Mouse (Mus musculus) ovary, postnatal 14 days (tissue): ENCODE data around the gene Arhgef3.

ENCODE experiments used
- DNase-seq: peaks from one replicate; pipeline ENCODE4 v3.0.0; 2022; ENCODE audit warnings: low spot score

Gene Arhgef3

GRCm38 (mm10) chr14:27164639-27165038 lies 49.9 kb downstream of the Arhgef3 start:
- no peak for DNase-seq

GRCm38 (mm10) chr14:27166751-27167150 lies 52.1 kb downstream of the Arhgef3 start:
- no peak for DNase-seq

- no peak for DNase-seq
Observed at GRCm38 (mm10) chr14:27167177-27167576, 52.5 kb downstream of the Arhgef3 start.

- DNase-seq = no peak
Observed at GRCm38 (mm10) chr14:27168387-27168786, 53.7 kb downstream of the Arhgef3 start.

- DNase-seq = no peak
Observed at GRCm38 (mm10) chr14:27169287-27169686, 54.6 kb downstream of the Arhgef3 start.

- no peak for DNase-seq
Observed at GRCm38 (mm10) chr14:27170421-27170820, 55.7 kb downstream of the Arhgef3 start.

GRCm38 (mm10) chr14:27171175-27171830 lies 56.6 kb downstream of the Arhgef3 start:
- no peak for DNase-seq

GRCm38 (mm10) chr14:27173178-27173803 lies 58.6 kb downstream of the Arhgef3 start:
- DNase-seq = no peak

GRCm38 (mm10) chr14:27174188-27174786 lies 59.6 kb downstream of the Arhgef3 start:
- no peak for DNase-seq

- no peak for DNase-seq
Observed at GRCm38 (mm10) chr14:27174831-27175301, 60.2 kb downstream of the Arhgef3 start.

- DNase-seq = no peak
Observed at GRCm38 (mm10) chr14:27175343-27175742, 60.6 kb downstream of the Arhgef3 start.

GRCm38 (mm10) chr14:27177800-27178559 lies 63.3 kb downstream of the Arhgef3 start:
- no peak for DNase-seq

GRCm38 (mm10) chr14:27178560-27178920 lies 63.8 kb downstream of the Arhgef3 start:
- peak; percentile 75 for DNase-seq

- DNase-seq = no peak
Observed at GRCm38 (mm10) chr14:27179771-27180170, 65.1 kb downstream of the Arhgef3 start.

- no peak for DNase-seq
Observed at GRCm38 (mm10) chr14:27182059-27182458, 67.4 kb downstream of the Arhgef3 start.

GRCm38 (mm10) chr14:27182646-27183438 lies 68.1 kb downstream of the Arhgef3 start:
- no peak for DNase-seq

- DNase-seq = peak; percentile 78
Observed at GRCm38 (mm10) chr14:27183501-27184230, 69.0 kb downstream of the Arhgef3 start.

GRCm38 (mm10) chr14:27185902-27186301 lies 71.2 kb downstream of the Arhgef3 start:
- DNase-seq = no peak

GRCm38 (mm10) chr14:27186596-27186995 lies 71.9 kb downstream of the Arhgef3 start:
- DNase-seq = no peak

- peak; percentile 77 for DNase-seq
Observed at GRCm38 (mm10) chr14:27187025-27187424, 72.3 kb downstream of the Arhgef3 start.

- no peak for DNase-seq
Observed at GRCm38 (mm10) chr14:27187885-27188284, 73.2 kb downstream of the Arhgef3 start.
